Mouse (Mus musculus): ENCODE results near the gene Cnbd2.

GRCm38 (mm10) chr2:156417194-156417593 is 105.1 kb downstream of the Cnbd2 start:
- no peak for TF ChIP-seq POLR2A (IDR thresholded peaks at IDR 0.05; ENCODE audit: low read depth, low read length)
- no peak for TF ChIP-seq CTCF (IDR thresholded peaks at IDR 0.05; ENCODE audit: extremely low read depth, insufficient read length, insufficient replicate concordance, low read depth, low read length)
